Mouse (Mus musculus) layer of hippocampus, adult 18-20 months (tissue): ENCODE measurements around the gene Gpat2. TPM values are rescaled to one million over a fixed set of nuclear protein-coding genes. Genes with fewer than 3 reads are reported as not detected.
A peak's percentile ranks its signal among the peaks of the same experiment; 100 is the strongest.

Experiments used
- DNase-seq, 2 experiments: peaks; one replicate each; pipeline ENCODE4 v3.0.0; 2022; ENCODE audit warnings: low spot score in 2 of 2
- long read RNA-seq: library from polyadenylated mRNA; stranded (forward); transcript quantifications from one replicate; pipeline ENCODE4 v2.0.0, GENCODE M21; 2021
- total RNA-seq, 2 experiments: library from RNA; stranded (reverse); gene quantifications; 2 replicates each; pipeline ENCODE4 v1.2.3; 2021

Gene Gpat2
- under 1 TPM in 1 of 2 experiments, not detected in 1; 0.42 TPM for total RNA-seq
- long read RNA-seq: 0 reads

DNA sequence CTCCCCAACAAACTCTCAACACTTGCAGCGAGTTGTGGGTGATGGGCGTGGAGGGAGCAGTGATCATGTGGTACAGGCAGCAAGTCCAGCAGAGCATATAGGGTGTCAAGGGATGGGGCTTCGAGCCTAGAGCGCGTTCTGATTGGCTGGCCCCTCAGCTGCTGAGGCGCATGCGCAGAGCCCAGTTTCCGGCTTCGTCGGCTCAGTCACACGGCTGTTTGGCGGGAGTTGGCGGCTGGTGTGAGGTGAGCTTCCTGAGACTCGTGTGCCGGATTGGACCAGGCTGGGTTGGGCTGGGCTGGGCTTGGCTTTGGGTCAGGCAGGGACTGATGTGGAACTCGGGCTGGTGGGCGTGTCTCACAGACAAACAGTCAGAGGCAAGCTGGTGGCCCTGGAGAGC, at the start of gene Gpat2:
Gene Gpat2 (plus strand): TSS at position 223 of the 400 bp plus-strand sequence.
- no peak for DNase-seq

DNA sequence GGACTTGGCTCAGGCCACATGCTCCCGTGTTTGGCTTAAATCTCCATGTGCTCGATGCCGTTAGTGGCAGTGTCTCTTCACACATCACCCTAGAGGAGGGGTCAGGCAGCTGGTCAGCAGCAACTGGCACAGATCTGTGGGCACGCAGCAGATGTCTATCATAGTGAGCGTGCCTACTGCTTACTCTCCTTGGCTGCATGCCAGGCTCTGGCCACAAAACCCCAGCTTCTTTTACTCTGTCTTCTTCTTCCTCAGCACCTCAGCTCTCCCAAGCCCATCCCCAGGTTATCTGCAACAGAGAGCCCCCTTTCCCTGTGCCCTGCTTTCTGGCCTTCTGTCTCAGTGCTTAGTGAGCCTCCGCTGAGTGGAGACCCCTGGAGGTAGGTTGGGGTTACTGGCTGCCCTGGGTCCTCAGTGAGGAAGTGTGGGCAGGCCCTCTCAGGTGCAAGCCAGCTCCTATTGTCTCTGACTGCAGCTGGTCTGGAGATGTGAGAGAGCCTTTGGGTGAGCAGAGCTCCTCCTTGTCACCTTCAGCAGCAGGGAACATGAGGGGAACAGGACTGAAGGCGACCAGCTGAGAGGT, 49.1 kb upstream of the Gpat2 start:
- DNase-seq: no peak

DNA sequence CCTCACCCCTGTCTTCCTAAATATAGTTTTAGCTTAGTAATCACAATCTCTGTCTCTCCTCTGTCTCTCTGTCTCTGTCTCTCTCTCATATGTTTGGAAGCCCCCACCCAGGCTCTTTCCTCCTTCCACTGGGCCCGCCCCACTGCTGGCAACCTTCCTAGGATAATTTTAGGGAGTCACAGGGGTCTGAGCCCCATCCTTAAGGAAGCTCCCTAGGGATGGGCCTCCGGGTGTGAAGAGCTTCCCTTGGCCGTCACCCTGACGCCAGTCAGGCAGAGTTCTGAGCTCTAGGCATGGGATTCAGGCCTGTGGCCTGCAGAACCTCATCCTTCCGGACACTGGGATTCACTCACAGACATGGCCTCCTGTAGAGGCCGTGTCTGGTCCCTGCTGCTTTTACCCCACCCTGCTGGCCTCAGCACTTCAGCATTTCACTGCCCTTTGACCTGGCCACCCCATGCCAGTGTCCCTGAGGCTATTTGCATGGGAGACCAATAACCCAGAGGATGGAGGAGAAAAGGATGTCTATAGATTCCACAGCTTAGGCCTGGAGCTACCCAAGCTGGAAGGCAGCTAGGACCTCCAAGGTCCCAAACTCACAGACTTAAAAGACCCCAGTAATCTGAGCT, 48.5 kb upstream of the Gpat2 start:
- DNase-seq: no peak

DNA sequence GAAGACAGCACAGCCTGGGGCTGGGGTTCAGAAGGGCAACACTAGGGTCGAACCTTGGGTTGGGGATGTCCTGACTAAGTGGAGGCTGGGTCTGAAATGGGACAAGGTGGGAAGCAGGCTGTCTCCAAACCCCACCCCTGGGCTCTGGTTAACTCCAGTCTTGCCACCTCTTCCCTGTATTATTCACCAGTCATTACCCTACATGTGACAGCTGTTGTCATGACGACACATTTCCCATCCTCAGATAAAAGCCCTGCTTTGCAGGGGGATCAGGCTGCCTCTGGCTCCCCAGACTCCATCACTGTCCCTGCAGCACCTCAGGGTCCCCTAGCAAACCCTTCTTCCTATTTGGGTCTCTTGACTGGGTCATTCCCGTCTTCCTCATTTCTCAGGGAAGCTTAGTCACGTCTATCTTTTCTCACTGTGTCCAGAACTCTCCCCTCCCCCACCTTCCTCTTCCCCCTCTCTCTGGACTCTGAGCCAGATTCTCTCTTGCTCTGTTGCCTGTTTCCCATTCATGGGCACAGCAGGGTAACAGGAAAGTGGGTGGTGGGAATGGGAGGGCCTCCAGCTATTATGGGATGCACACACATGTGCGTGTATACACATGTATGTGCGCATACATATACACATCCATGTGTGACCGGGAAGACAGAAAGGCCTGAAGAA, 46.9 kb upstream of the Gpat2 start:
- no peak for DNase-seq

DNA sequence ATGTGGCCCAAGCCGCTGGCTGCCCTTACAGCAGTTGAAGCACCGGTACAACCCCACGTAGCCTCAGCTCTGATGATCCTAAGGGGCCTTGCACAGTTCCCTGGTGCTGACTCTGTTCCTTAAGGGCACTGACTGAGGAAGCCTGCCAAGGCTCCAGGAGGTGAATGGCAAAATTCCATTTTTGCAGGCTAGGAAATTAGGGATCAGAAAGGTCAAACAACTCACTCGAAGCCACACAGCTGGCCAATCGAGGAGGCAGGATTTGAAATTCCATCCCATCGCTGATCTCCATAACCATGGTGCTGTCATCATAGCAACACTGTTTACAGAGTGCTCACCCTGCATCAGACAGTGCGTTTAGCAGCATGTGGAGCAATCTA, 46.4 kb upstream of the Gpat2 start:
- no peak for DNase-seq

DNA sequence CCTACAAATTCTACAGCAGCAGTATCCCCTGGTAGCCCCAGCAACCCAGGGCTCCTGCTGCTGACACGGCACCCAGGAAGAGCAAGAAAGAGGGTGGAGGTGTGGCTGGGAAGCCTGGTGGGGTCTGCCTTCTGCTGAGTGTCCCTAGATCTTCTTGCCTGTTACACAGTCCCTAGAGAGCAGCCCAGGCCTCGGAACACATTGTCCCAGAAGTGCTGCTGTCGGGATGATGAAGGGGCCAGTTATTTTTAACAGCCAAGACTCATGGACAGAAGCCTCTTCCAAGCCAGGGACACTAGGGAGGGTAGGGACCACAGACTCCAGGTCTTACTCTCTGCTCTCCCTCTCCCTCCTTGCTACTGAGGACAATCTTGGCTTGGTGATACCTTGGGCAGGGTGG, 45.7 kb upstream of the Gpat2 start:
- DNase-seq: no peak

DNA sequence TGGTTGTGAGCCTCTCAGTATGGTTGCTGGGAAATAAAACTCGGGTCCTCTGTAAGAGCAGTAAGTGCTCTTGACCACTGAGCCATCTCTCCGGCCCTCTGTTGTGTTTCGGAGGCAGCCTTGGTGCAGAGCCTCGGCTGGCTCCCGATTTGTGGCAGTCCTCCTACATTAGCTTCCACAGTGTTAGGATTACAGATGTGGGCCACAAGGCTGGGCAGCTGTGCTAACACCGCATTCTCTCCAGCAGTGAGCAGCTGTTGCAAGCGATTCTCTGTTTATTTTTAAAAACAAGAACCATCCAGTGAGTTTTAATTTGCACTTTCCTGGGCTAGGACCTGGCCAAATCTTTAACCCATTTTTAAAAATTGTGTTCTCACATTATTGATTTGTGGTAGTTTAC, 41.1 kb upstream of the Gpat2 start:
- no peak for DNase-seq

DNA sequence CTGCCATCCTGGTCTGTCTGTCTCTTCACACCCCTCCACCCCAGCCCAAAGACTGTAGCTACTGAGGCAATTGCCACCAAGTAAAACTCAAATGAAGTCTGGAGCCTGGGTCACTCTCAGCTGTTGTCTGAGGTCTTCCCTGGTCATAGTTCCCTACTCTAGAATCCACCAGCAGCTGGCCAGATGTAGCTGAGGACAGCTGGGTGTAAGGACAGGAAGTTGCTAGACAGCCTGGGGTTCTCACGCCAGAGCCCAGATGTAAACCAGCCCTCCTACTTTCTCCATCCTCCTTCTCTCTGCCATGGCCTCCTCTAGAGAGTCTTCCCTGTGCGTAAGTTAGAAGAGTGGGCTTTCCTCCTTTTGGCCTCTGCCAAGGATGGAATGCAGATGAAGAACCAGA, 37.5 kb upstream of the Gpat2 start:
- no peak for DNase-seq

DNA sequence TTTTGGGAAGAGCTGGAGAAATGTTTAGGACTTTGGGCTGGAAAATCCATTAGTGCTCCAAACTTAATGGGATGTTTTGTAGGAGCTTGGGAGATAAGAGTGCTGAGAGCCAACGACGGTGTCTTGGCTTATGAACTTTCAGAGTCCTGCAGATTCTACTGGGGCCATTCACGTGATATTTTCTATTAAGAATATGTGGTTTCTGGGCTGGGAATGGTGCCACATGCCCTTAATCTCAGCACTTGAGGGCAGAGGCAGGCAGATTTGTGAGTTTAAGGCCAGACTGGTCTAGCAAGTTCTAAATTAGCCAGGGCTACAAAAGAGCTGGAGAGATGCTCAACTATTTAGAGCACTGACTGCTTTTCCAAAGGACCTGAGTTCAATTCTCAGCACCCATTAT, 34.6 kb upstream of the Gpat2 start:
- no peak for DNase-seq

DNA sequence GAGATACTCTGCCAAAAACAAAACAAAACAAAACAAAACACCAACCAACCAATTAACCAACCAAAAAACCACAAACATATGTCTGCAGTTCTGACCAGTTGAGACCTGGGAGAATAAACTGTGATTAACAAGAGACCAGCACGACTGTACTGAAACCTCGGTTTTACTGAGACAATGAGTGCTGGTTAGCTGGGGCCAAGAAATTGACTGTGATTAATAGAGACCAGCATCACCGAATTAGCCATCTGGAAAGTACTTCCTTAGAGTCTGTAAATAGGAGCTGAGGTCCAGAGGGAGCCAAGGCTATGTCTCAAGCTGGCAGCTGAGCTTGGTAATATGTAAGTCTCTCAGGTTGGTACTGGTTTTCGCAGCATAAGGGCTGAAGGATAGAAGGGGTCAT, 34.2 kb upstream of the Gpat2 start:
- no peak for DNase-seq

DNA sequence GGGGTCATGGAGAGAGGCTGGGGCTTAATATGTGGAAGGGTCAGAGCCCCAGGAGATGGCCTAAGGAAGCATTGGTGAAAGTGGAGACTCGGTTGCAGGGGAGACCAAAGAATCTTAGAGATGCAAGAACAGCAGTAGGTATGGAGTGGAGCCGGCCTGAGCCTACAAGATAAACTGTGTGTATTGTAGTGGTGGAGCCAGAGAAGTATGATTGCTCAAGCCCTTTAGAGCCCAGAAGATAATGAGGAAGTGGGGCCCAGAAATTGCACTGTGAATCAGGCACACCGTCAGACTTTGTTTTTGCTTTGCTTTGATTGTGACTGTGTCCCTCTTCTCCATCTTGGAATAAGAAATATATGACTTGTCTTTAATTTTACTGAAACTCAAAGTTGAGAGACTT, 33.7 kb upstream of the Gpat2 start:
- no peak for DNase-seq

DNA sequence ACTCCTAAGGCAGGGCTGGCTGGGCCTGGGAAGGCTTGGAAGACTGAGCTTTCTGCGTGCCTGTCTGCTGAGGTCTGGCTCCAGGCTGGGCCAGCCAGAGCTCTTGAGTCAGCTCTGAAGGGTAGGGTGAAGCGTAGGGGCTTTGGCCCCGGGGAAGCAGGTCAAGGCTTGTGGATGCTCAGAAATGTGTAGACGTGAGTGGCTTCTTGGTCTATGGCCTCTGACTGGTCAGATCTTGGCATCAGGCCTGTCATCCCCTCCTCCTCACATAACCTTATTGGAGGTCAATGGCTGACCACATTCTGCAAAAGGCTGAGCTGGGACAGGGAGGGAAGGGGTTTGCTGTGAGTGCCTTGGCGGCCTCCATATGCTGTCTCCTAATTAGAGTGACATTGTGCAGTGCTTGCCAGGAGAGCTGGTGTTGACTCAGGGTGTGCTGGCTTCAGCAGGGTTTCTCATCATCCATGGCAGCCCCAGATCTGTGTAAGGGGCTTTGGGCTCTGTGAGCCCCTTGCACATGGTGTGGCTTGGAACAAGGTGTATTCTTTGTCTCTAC, 30.3 kb upstream of the Gpat2 start:
- DNase-seq: no peak

DNA sequence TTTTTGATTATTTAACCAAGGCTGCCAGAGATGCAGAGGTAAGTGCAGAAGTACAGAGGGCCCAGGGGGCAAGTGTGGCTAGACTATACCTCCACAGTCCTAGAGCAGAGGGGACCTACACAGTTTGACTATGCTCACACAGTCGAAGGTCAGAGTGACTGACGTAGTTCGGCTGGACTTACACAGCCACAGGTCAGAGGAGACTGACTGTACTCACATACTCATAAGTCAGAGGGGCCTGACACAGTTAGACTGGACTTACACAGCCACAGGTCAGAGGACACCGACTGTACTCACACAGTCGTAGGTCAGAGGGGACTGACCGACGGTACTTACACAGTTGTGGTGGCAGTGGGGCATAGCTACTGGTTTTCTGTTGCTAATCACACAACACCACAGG, 26.3 kb upstream of the Gpat2 start:
- DNase-seq: no peak

DNA sequence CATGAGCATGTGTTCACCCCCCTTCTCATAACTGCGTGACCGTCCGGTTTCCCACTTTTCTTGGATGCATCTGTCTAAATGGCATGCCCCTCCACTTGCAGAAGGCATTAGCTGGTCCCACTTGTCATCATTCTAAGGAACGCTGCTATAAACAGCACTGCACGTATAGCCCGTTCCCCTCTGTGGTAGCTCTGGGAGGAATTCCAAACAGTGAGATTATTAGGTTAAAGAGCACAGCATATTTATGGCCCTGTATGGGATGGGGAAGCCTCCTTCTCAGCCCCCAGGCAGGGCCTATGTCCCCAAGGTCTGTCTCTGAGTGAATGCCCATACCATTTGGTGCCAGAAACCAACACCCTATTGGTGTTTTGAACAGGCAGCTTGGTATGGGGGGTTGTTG, 13.9 kb upstream of the Gpat2 start:
- no peak for DNase-seq

DNA sequence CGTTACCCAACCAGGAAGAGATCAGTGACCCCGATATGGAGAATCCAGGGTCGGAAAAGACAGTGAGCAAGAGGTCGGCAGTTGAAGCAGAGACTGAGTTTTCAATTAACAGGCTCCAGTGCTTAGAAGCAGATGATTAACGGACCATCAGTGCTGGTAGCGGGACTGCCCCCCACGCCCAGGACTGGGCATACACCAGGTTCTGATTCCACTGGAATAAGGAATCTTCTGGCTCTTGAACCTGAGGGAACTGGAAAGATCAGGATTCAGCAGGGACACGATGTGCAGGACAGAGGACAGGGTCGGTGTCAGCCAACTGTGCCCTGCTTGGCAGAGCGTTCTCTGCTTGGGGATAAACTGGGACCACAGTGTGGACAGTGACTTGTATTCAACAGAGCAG, 9.2 kb upstream of the Gpat2 start:
- DNase-seq: no peak

DNA sequence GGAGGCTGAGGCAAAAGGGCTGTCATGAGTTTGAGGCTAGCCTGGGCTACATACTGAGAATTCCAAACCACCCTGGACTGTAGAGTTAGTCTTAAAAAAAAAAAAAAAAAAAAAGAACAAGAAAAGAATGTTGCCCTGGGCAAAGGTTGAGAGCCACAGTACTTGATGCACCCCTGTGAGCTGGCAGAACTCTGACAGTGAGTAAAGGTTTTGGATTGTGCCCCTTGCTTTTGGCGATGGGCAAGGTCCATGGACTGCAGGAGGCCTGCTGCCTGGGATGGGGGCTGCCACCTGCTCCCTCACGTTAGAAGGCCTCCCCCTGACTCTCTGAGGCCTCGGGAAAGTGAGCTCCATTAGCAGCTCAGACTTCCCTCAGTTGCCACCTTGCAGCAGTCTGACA, 8.3 kb upstream of the Gpat2 start:
- DNase-seq: no peak

DNA sequence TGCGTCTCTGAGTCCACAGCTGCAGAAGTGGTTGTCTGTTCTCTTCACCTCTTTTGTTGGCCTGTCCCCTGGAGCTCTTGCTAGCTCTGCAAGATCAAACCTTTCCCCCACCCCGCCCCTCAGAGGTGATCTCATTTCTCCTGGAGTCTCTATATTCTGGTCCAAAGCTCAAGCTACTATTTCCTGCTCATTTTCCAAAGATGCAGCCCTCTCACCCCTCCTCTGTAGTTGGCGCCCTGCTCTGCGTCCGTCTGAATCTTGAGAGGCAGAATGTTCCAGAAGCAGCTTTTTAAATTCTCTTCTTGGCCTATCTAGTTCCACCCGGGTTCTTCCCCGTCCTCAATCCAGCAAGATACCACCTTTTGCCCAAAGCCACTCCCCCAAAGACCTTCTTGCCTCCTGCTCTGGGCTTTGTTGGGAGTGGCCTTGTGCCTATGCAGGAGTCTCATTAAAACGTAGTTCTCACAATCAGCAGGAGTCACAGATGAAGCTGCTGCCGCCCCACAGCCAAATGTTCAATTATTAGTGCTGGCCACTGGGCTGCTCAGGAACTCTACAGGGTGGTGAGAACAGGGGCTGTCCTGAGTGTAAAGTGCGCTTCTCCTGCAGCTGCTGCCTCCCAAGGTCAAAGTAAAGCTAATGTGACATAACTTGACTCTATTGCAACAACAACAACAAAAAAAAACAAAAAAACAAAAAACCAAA, 6.6 kb upstream of the Gpat2 start:
- DNase-seq: no peak

DNA sequence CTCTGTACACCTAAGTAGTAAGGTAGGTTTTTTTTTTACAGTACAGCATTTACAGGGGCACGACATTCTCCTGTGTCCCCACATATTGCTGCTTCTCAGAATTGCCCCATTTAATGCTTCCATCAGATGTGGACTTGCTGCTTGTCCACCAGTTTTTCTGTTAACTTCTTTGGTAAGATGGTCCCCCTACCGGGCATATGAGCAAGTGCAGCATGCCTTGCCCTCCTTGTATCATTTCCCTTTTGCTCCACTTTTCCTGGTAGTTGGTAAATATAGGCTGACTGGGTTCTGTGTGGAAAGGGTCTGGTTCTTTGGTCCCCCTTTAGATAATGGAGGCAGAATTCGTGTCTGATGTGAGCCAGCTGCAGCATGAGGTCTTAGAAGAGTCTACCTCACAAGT, 5.2 kb downstream of the Gpat2 start:
- DNase-seq: peak; percentile 36 to 69

DNA sequence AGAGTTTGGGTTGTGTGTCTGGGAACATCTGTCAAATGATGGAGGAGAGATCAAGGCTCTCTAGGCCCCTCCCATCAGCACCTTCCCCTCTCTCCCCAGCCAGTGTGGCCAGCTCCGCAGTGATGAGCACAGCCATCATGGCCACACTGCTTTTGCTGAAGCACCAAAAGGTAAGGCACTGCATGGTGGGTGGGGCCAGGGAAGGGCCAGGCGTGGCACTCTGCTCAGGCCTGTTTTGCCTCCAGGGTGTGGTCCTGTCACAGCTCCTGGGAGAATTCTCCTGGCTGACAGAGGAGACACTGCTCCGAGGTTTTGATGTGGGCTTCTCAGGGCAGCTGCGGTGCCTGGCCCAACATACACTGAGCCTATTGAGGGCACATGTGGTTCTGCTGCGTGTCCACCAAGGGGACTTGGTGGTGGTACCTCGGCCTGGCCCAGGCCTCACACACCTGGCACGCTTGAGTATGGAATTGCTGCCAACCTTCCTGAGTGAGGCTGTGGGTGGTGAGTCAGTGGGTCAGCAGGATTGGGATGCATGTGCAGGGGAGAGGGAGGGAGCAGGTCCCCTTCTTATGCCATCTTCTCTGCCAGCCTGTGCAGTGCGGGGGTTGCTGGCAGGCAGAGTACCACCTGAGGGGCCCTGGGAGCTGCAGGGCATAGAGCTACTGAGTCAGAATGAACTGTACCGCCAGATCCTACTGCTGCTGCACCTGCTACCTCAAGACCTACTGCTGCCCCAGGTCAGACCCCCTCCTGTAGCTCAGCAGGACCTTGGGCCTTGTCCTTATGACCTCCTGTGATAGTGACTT, 8.7 kb downstream of the Gpat2 start:
- no peak for DNase-seq

DNA sequence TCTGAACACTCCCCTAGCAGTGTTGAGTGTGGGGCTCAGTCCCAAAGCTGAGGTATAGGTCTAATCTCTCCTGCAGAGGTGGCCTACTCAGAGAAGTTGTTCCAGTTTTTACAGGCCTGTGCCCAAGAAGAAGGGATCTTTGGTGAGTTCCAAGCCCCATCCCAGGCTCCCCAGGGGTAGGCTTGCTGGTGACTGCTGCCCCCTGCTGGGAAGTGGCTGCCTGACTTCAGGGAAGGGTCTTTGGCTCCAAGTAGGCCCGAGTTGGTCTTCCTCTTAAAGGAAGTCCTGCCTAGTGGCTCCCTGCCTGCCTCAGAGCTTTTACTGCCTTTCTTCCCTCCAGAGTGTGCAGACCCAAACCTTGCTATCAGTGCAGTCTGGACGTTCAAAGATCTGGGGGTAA, 10.1 kb downstream of the Gpat2 start:
- no peak for DNase-seq

DNA sequence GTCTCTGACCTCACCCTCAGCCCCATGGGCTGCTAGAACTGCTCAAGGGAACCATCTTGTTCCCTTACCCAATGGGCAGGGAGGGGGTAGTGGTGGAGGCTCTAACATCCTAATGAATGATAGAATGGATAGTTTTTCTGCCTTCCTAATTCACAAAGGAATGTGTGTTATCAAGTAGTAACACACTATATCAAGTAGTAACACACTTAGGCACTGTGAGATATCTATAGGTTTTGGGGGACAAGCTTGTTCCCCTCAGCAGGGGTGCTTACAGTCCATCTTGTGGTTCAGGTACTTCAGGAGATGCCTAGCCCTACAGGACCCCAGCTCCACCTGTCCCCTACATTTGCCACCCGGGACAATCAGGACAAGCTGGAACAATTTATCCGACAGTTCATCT, 10.6 kb downstream of the Gpat2 start:
- DNase-seq: no peak
